Comparison of ENCODE assay signal across 7 mouse cellular contexts in genomic region chr11:6416405-6417034, GRCm38 (mm10). TPM values are rescaled to one million over a fixed set of nuclear protein-coding genes. Genes with fewer than 3 reads are reported as not detected.
DNase-seq lines count a peak whose midpoint lies in the region; ATAC-seq and TF ChIP-seq lines count a peak whose summit lies in the region.

No protein-coding gene starts in this region.

- H3K27ac ChIP-seq in intestine, postnatal 0 days (ENCODE audit: low read depth, low read length): peak overlapping the region; percentile 98
- peak overlapping the region; percentile 99 for H3K27ac ChIP-seq in limb, embryonic 10.5 days
- H3K27ac ChIP-seq in midbrain, embryonic 12.5 days (replicated peaks): peak overlapping the region; percentile 95
- peak overlapping the region; percentile 90 for H3K27ac ChIP-seq in small intestine, adult 2 months (ENCODE audit: insufficient read depth, low read depth, low read length)

- H3K9me3 ChIP-seq in intestine, postnatal 0 days (ENCODE audit: control insufficient read depth): no peaks in the 10 kb centered on the region
- no peaks in the 10 kb centered on the region for H3K9me3 ChIP-seq in limb, embryonic 10.5 days (replicated peaks)
- no peaks in the 10 kb centered on the region for H3K9me3 ChIP-seq in midbrain, embryonic 12.5 days

- H3K4me3 ChIP-seq in intestine, postnatal 0 days (ENCODE audit: low read depth, low read length): peak overlapping the region; percentile 66
- H3K4me3 ChIP-seq in limb, embryonic 10.5 days: peak overlapping the region; percentile 89
- peak overlapping the region; percentile 66 for H3K4me3 ChIP-seq in midbrain, embryonic 12.5 days
- H3K4me3 ChIP-seq in small intestine, adult 2 months (ENCODE audit: low read depth, low read length): peak overlapping the region; percentile 91

- peak; percentile 53 for ATAC-seq in intestine, postnatal 0 days
- ATAC-seq in midbrain, embryonic 12.5 days (ENCODE audit: low FRiP score, low read depth): peak; percentile 32

- WGBS in intestine, postnatal 0 days: 1% methylated on average over 30 of the region's 30 CpGs
- WGBS in limb, embryonic 10.5 days: 1% methylated on average over 30 of the region's 30 CpGs
- WGBS in midbrain, embryonic 12.5 days: under 1% methylated on average over 30 of the region's 30 CpGs
- WGBS in small intestine, adult 2 months: under 1% methylated on average over 30 of the region's 30 CpGs

- DNase-seq in adrenal gland, postnatal 10 days: peak; percentile 88
- DNase-seq in embryo, embryonic 11.5 days (ENCODE audit: low read depth, low spot score): peak; percentile 60
- DNase-seq in gastrocnemius, postnatal 4 days (ENCODE audit: low spot score in 2 of 2): peak; percentile 67 to 82
- DNase-seq in limb, embryonic 10.5 days (ENCODE audit: low spot score): peak; percentile 76

- peak overlapping the region; percentile 66 for H3K4me2 ChIP-seq in intestine, postnatal 0 days (replicated peaks; ENCODE audit: low read depth)
- peak overlapping the region; percentile 81 for H3K4me2 ChIP-seq in midbrain, embryonic 12.5 days (replicated peaks)

- peak overlapping the region; percentile 85 for H3K9ac ChIP-seq in intestine, postnatal 0 days (ENCODE audit: low read depth, low read length)
- H3K9ac ChIP-seq in midbrain, embryonic 12.5 days (replicated peaks): peak overlapping the region; percentile 87

- no peak for TF ChIP-seq POLR2A in small intestine, adult 2 months (IDR thresholded peaks at IDR 0.05; ENCODE audit: low read depth, low read length)

- H3K27me3 ChIP-seq in intestine, postnatal 0 days (replicated peaks; ENCODE audit: control insufficient read depth, insufficient read depth, low read length): no peaks in the 10 kb centered on the region
- no peaks in the 10 kb centered on the region for H3K27me3 ChIP-seq in limb, embryonic 10.5 days (ENCODE audit: low read depth, poor library complexity, severe bottlenecking)
- H3K27me3 ChIP-seq in midbrain, embryonic 12.5 days: no peaks in the 10 kb centered on the region
- no peaks in the 10 kb centered on the region for H3K27me3 ChIP-seq in small intestine, adult 2 months (ENCODE audit: control insufficient read depth, insufficient read depth, low read length)

- peaks cover 27% of the 10 kb centered on the region for H3K36me3 ChIP-seq in intestine, postnatal 0 days (ENCODE audit: control insufficient read depth, insufficient read depth)
- H3K36me3 ChIP-seq in limb, embryonic 10.5 days: peaks cover 50% of the 10 kb centered on the region
- peaks cover 31% of the 10 kb centered on the region for H3K36me3 ChIP-seq in midbrain, embryonic 12.5 days
- peaks cover 22% of the 10 kb centered on the region for H3K36me3 ChIP-seq in small intestine, adult 2 months (ENCODE audit: control insufficient read depth, insufficient read depth, low read length)

- TF ChIP-seq CTCF in intestine, postnatal 0 days (IDR thresholded peaks at IDR 0.05; ENCODE audit: low read depth): no peak
- TF ChIP-seq CTCF in small intestine, adult 2 months (IDR thresholded peaks at IDR 0.05; ENCODE audit: extremely low read depth, insufficient read length, insufficient replicate concordance, low read depth, low read length): no peak

- no peaks in the 10 kb centered on the region for H3K4me1 ChIP-seq in intestine, postnatal 0 days (replicated peaks; ENCODE audit: control insufficient read depth, insufficient read depth, low read length)
- H3K4me1 ChIP-seq in limb, embryonic 10.5 days: peaks cover 26% of the 10 kb centered on the region
- peaks cover 25% of the 10 kb centered on the region for H3K4me1 ChIP-seq in midbrain, embryonic 12.5 days
- peaks cover 4% of the 10 kb centered on the region; the same call in 1 of the 2 replicates for H3K4me1 ChIP-seq in small intestine, adult 2 months (ENCODE audit: control insufficient read depth, insufficient read depth, insufficient read length, low read length)

RNA-seq across cellular contexts. Expression of gene Ppia, which starts 1.3 kb away (rescaled TPM):
- 1,000 to 10,000 TPM; 1,588 to 1,631 TPM for total RNA-seq in adrenal gland, postnatal 10 days (2021)
- total RNA-seq in gastrocnemius, postnatal 4 days (2021): 1,000 to 10,000 TPM; 1,218 to 1,228 TPM
- polyA plus RNA-seq in intestine, postnatal 0 days (2015; fragmentation: Nextera tagmentation; extraction: Ambion mirVana): 3,711 and 4,178 TPM in 2 replicates
- polyA plus RNA-seq in limb, embryonic 10.5 days (2016; fragmentation: Nextera tagmentation; extraction: Ambion mirVana): 5,840 and 6,698 TPM in 2 replicates
- 4,523 and 4,594 TPM in 2 replicates for polyA plus RNA-seq in midbrain, embryonic 12.5 days (2016; fragmentation: Nextera tagmentation; extraction: Ambion mirVana)
- polyA plus RNA-seq in small intestine, adult 2 months (2012; rRNA removed): 275 and 276 TPM in 2 replicates

RNA-seq across cellular contexts. Expression of gene Zmiz2, which starts 27.6 kb away (rescaled TPM):
- total RNA-seq in adrenal gland, postnatal 10 days (2021): 10 to 100 TPM; 38.4 to 48.2 TPM
- 10 to 100 TPM; 35.6 to 40.1 TPM for total RNA-seq in gastrocnemius, postnatal 4 days (2021)
- polyA plus RNA-seq in intestine, postnatal 0 days (2015; fragmentation: Nextera tagmentation; extraction: Ambion mirVana): 7.8 and 8.0 TPM in 2 replicates
- polyA plus RNA-seq in limb, embryonic 10.5 days (2016; fragmentation: Nextera tagmentation; extraction: Ambion mirVana): 10.9 and 12.4 TPM in 2 replicates
- polyA plus RNA-seq in midbrain, embryonic 12.5 days (2016; fragmentation: Nextera tagmentation; extraction: Ambion mirVana): 22.6 and 25.2 TPM in 2 replicates
- 68.7 and 85.9 TPM in 2 replicates for polyA plus RNA-seq in small intestine, adult 2 months (2012; rRNA removed)

RNA-seq across cellular contexts. Expression of gene H2afv, which starts 27.7 kb away (rescaled TPM):
- total RNA-seq in adrenal gland, postnatal 10 days (2021): 10 to 100 TPM; 84.9 to 92.0 TPM
- 10 to 100 TPM; 96.2 to 97.0 TPM for total RNA-seq in gastrocnemius, postnatal 4 days (2021)
- 343 and 346 TPM in 2 replicates for polyA plus RNA-seq in intestine, postnatal 0 days (2015; fragmentation: Nextera tagmentation; extraction: Ambion mirVana)
- 583 and 781 TPM in 2 replicates for polyA plus RNA-seq in limb, embryonic 10.5 days (2016; fragmentation: Nextera tagmentation; extraction: Ambion mirVana)
- polyA plus RNA-seq in midbrain, embryonic 12.5 days (2016; fragmentation: Nextera tagmentation; extraction: Ambion mirVana): 831 and 843 TPM in 2 replicates
- polyA plus RNA-seq in small intestine, adult 2 months (2012; rRNA removed): 63.8 and 141 TPM in 2 replicates

RNA-seq across cellular contexts. Expression of gene Purb, which starts 59.2 kb away (rescaled TPM):
- total RNA-seq in adrenal gland, postnatal 10 days (2021): 10 to 100 TPM; 62.7 to 71.0 TPM
- 10 to 100 TPM; 84.0 to 90.4 TPM for total RNA-seq in gastrocnemius, postnatal 4 days (2021)
- 21.6 and 25.1 TPM in 2 replicates for polyA plus RNA-seq in intestine, postnatal 0 days (2015; fragmentation: Nextera tagmentation; extraction: Ambion mirVana)
- polyA plus RNA-seq in limb, embryonic 10.5 days (2016; fragmentation: Nextera tagmentation; extraction: Ambion mirVana): 15.9 and 17.9 TPM in 2 replicates
- 16.8 and 17.0 TPM in 2 replicates for polyA plus RNA-seq in midbrain, embryonic 12.5 days (2016; fragmentation: Nextera tagmentation; extraction: Ambion mirVana)
- 4.2 and 7.0 TPM in 2 replicates for polyA plus RNA-seq in small intestine, adult 2 months (2012; rRNA removed)

Comparison
In these comparisons a context has a peak if more than half of its experiments do, and no peak if none do; other contexts are left out.
1. Peak in every context shown above with its lines: DNase-seq, ATAC-seq, H3K4me3 ChIP-seq and H3K27ac ChIP-seq.
2. RNA of gene Ppia, which starts 1.3 kb away (polyA plus RNA-seq): 5,840 to 6,698 TPM in limb, embryonic 10.5 days, 4,523 to 4,594 TPM in midbrain, embryonic 12.5 days and 3,711 to 4,178 TPM in intestine, postnatal 0 days; 275 to 276 TPM in small intestine, adult 2 months; every median in the first group is over 10 times any median in the second.